Mouse (Mus musculus): Measurements from ENCODE around the gene Cdh13.

DNA sequence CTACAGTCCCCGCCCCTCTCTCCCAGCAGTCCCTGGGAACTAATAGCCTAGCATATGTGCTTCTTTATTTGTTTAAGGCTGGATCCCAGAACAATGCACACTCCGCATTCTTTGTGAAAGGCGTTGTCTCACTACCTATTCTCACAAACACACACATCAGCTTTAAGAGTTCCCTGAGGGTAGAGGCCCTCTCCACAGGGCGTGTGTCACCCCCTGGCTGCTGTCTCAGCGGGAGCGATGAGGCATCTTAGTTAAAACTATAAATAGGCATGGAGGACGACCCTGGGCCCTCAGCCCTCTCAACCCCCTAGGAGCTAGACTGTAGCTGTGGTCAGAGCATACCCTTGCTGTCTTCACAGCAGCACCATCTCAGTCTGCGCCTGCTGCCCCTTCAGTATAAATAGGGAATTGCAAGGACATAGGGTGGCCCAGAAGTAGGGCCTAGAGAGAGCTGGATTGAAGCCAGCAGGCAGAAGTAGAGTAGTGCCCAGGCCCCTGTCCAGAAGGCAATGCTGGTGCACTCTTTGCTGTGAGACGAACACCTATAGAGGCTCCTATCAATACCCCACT is 738.9 kb downstream of the Cdh13 start:
- no peak for TF ChIP-seq GATA1 (IDR thresholded peaks at IDR 0.05; ENCODE audit: borderline replicate concordance, low read length)
- TF ChIP-seq FLI1 (IDR thresholded peaks at IDR 0.05; ENCODE audit: low read length) = no peak

Measured in megakaryocyte, embryonic 14.5 days (primary cell).